Mouse (Mus musculus) bone marrow, adult 2 months (tissue): ENCODE measurements around the gene 4930404N11Rik.

Experiments used
- CTCF ChIP-seq: fragments of 200-500 bp; IDR thresholded peaks from 2 replicates; pipeline ENCODE4 v1.5.1; 2011; ENCODE audit warnings: low read length, control low read depth; ENCODE audit not compliant: control insufficient read depth, insufficient read depth
- POLR2A ChIP-seq: fragments of 200-500 bp; IDR thresholded peaks from 2 replicates; pipeline ENCODE4 v1.6.1; 2011; ENCODE audit warnings: low read depth, mild to moderate bottlenecking, control low read depth, low read length, borderline replicate concordance; ENCODE audit not compliant: control insufficient read depth

DNA sequence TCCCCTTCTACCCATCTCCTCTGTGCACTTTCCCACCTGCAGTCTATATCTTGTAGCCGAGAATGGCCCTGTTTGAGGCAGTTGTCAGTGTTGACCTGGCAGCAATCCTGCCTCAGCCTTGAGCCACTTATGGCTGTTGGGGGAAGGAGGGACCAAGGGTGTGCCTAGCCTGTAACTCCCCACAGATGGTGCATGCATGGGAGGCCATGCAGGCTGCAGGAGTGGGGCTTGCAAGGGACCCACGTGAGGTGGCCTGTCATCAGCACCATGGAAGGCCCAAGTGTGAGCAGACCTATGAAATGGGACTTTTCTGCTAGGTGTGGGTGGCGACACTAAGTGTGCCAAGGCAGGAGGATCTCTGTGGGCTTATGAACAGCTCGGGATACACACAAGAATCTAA, 543 bp downstream of the 4930404N11Rik start:
- TF ChIP-seq CTCF (no peak), POLR2A (no peak)
